Mouse (Mus musculus) embryonic facial prominence, embryonic 15.5 days (tissue): ENCODE measurements around the gene Dab2. TPM values are rescaled to one million over a fixed set of nuclear protein-coding genes. Genes with fewer than 3 reads are reported as not detected.

Source experiments
- ATAC-seq: fragments of 200-750 bp; cut with Nextera tagmentation; 2 replicates; pipeline ENCODE4 v1.8.0; 2017; ENCODE audit warnings: low read depth, moderate TSS enrichment; ENCODE audit not compliant: insufficient number of reproducible peaks, low FRiP score, low TSS enrichment
- H3K27ac ChIP-seq: fragments of 300-500 bp; sonication (generic); replicated peaks from 2 replicates; pipeline ENCODE4 v1.5.1; 2015; ENCODE audit warnings: mild to moderate bottlenecking, inconsistent platforms
- H3K27me3 ChIP-seq: fragments of 300-500 bp; sonication (generic); 2 replicates; pipeline ENCODE4 v1.6.1; 2015; ENCODE audit warnings: inconsistent platforms
- H3K36me3 ChIP-seq: fragments of 300-500 bp; sonication (generic); 2 replicates; pipeline ENCODE4 v1.6.1; 2015; ENCODE audit warnings: mild to moderate bottlenecking, inconsistent platforms
- H3K4me1 ChIP-seq: fragments of 300-500 bp; sonication (generic); 2 replicates; pipeline ENCODE4 v1.6.1; 2015; ENCODE audit warnings: inconsistent platforms
- H3K4me2 ChIP-seq: fragments of 300-500 bp; sonication (generic); replicated peaks from 2 replicates; pipeline ENCODE4 v1.6.1; 2015; ENCODE audit warnings: mild to moderate bottlenecking, inconsistent platforms
- H3K4me3 ChIP-seq: fragments of 300-500 bp; sonication (generic); replicated peaks from 2 replicates; pipeline ENCODE4 v1.5.1; 2015; ENCODE audit warnings: mild to moderate bottlenecking, inconsistent platforms
- H3K9ac ChIP-seq: fragments of 300-500 bp; sonication (generic); 2 replicates; pipeline ENCODE4 v1.6.1; 2015; ENCODE audit warnings: inconsistent platforms
- H3K9me3 ChIP-seq: fragments of 300-500 bp; sonication (generic); replicated peaks from 2 replicates; pipeline ENCODE4 v1.6.1; 2016; ENCODE audit warnings: inconsistent platforms
- WGBS: fragments of 180-500 bp; shearing (Covaris S2); methylation state at CpG from one replicate; pipeline ENCODE4 v1.1.7; 2015; 5-methylcytosine and 5-hydroxymethylcytosine counted together
- polyA plus RNA-seq: library from polyadenylated mRNA; unstranded; fragments of >200 nt; fragmentation: Nextera tagmentation; extraction: Ambion mirVana; gene quantifications from 2 replicates; pipeline ENCODE4 v1.2.1, GENCODE M21; 2015

The Dab2 gene
- polyA plus RNA-seq, 1 experiment from 2014 or later = 81.5 TPM

GRCm38 (mm10) chr15:6376001-6376400 is 76.4 kb downstream of the Dab2 start:
- no peak overlapping the region for H3K9ac ChIP-seq
- no peaks in the 10 kb centered on the region for H3K36me3 ChIP-seq
- H3K27me3 ChIP-seq = no peaks in the 10 kb centered on the region
- H3K27ac ChIP-seq = no peak overlapping the region
- no peak for ATAC-seq
- H3K4me1 ChIP-seq = no peaks in the 10 kb centered on the region
- H3K4me3 ChIP-seq = no peak overlapping the region
- no peak overlapping the region for H3K4me2 ChIP-seq
- no peaks in the 10 kb centered on the region for H3K9me3 ChIP-seq
- WGBS = 72% methylated on average over 5 of the region's 5 CpGs

- H3K4me2 ChIP-seq = no peak overlapping the region
- 73% methylated on average over 11 of the region's 11 CpGs for WGBS
- no peak for ATAC-seq
Observed at GRCm38 (mm10) chr15:6376785-6377184, 77.2 kb downstream of the Dab2 start.

GRCm38 (mm10) chr15:6384027-6384426 is 84.4 kb downstream of the Dab2 start:
- Histone ChIP-seq H3K4me2 (no peak overlapping the region), H3K36me3 (no peaks in the 10 kb centered on the region), H3K27ac (no peak overlapping the region), H3K27me3 (no peaks in the 10 kb centered on the region), H3K9me3 (no peaks in the 10 kb centered on the region), H3K9ac (no peak overlapping the region), H3K4me3 (no peak overlapping the region), H3K4me1 (peaks cover 18% of the 10 kb centered on the region)
- no peak for ATAC-seq
- WGBS = 13% methylated on average over 6 of the region's 6 CpGs

More at GRCm38 (mm10) chr15:6376785-6377184, 77.2 kb downstream of the Dab2 start:
- no peaks in the 10 kb centered on the region for H3K27me3 ChIP-seq
- no peak overlapping the region for H3K9ac ChIP-seq
- H3K36me3 ChIP-seq = no peaks in the 10 kb centered on the region
- no peak overlapping the region for H3K4me3 ChIP-seq
- no peaks in the 10 kb centered on the region for H3K9me3 ChIP-seq
- no peak overlapping the region for H3K27ac ChIP-seq
- H3K4me1 ChIP-seq = no peaks in the 10 kb centered on the region

GRCm38 (mm10) chr15:6385241-6385640 is 85.7 kb downstream of the Dab2 start:
- H3K4me2 ChIP-seq = no peak overlapping the region
- H3K36me3 ChIP-seq = no peaks in the 10 kb centered on the region
- no peak for ATAC-seq
- 52% methylated on average over 1 of the region's 1 CpGs for WGBS
- H3K27me3 ChIP-seq = no peaks in the 10 kb centered on the region
- no peak overlapping the region for H3K4me3 ChIP-seq
- no peak overlapping the region for H3K9ac ChIP-seq
- peaks cover 26% of the 10 kb centered on the region for H3K4me1 ChIP-seq
- H3K27ac ChIP-seq = no peak overlapping the region
- no peaks in the 10 kb centered on the region for H3K9me3 ChIP-seq

GRCm38 (mm10) chr15:6386159-6386951 is 86.8 kb downstream of the Dab2 start:
- Histone ChIP-seq H3K4me1 (peaks cover 30% of the 10 kb centered on the region), H3K4me3 (peak overlapping the region; percentile 55), H3K9ac (peak overlapping the region; percentile 41; the same call in 1 of the 2 replicates), H3K4me2 (peak overlapping the region; percentile 79), H3K27me3 (no peaks in the 10 kb centered on the region), H3K9me3 (no peaks in the 10 kb centered on the region), H3K36me3 (no peaks in the 10 kb centered on the region), H3K27ac (peak overlapping the region; percentile 80)
- ATAC-seq = peak; percentile 92
- WGBS = 1% methylated on average over 49 of the region's 49 CpGs

GRCm38 (mm10) chr15:6386961-6387728 is 87.6 kb downstream of the Dab2 start:
- ATAC-seq = no peak
- peak overlapping the region; percentile 80 for H3K27ac ChIP-seq
- no peaks in the 10 kb centered on the region for H3K9me3 ChIP-seq
- no peaks in the 10 kb centered on the region for H3K27me3 ChIP-seq
- no peaks in the 10 kb centered on the region for H3K36me3 ChIP-seq
- peak overlapping the region; percentile 79 for H3K4me2 ChIP-seq
- WGBS = 1% methylated on average over 19 of the region's 19 CpGs
- peaks cover 30% of the 10 kb centered on the region for H3K4me1 ChIP-seq
- peak overlapping the region; percentile 41 for H3K9ac ChIP-seq
- peak overlapping the region; percentile 55 for H3K4me3 ChIP-seq

GRCm38 (mm10) chr15:6387729-6388070 is 88.1 kb downstream of the Dab2 start:
- H3K4me2 ChIP-seq = peak overlapping the region; percentile 79
- peaks cover 30% of the 10 kb centered on the region for H3K4me1 ChIP-seq
- H3K27ac ChIP-seq = peak overlapping the region; percentile 80
- 5% methylated on average over 6 of the region's 6 CpGs for WGBS
- H3K9ac ChIP-seq = peak overlapping the region; percentile 41
- ATAC-seq = no peak
- H3K27me3 ChIP-seq = no peaks in the 10 kb centered on the region
- peak overlapping the region; percentile 55 for H3K4me3 ChIP-seq
- H3K36me3 ChIP-seq = 0 out of 2 replicates have a peak, but pooled peaks cover 3% of the 10 kb centered on the region
- no peaks in the 10 kb centered on the region for H3K9me3 ChIP-seq

GRCm38 (mm10) chr15:6388146-6388545 is 88.6 kb downstream of the Dab2 start:
- peak overlapping the region; percentile 55 for H3K4me3 ChIP-seq
- no peaks in the 10 kb centered on the region for H3K27me3 ChIP-seq
- 46% methylated on average over 3 of the region's 3 CpGs for WGBS
- H3K27ac ChIP-seq = peak overlapping the region; percentile 80
- H3K4me1 ChIP-seq = peaks cover 30% of the 10 kb centered on the region
- peak overlapping the region; percentile 79 for H3K4me2 ChIP-seq
- H3K9ac ChIP-seq = 0 out of 2 replicates have a peak overlapping the region, but pooled peaks have one; percentile 4
- H3K9me3 ChIP-seq = no peaks in the 10 kb centered on the region
- no peak for ATAC-seq
- 0 out of 2 replicates have a peak, but pooled peaks cover 6% of the 10 kb centered on the region for H3K36me3 ChIP-seq

- Histone ChIP-seq H3K4me2 (peak overlapping the region; percentile 79), H3K9ac (no peak overlapping the region), H3K36me3 (0 out of 2 replicates have a peak, but pooled peaks cover 6% of the 10 kb centered on the region), H3K27ac (no peak overlapping the region), H3K27me3 (no peaks in the 10 kb centered on the region), H3K4me1 (peaks cover 30% of the 10 kb centered on the region), H3K9me3 (no peaks in the 10 kb centered on the region), H3K4me3 (peak overlapping the region; percentile 55)
- no peak for ATAC-seq
- WGBS = 95% methylated on average over 7 of the region's 7 CpGs
Observed at GRCm38 (mm10) chr15:6388631-6389030, 89.0 kb downstream of the Dab2 start.

- Histone ChIP-seq H3K9ac (no peak overlapping the region), H3K4me1 (peaks cover 25% of the 10 kb centered on the region), H3K36me3 (0 out of 2 replicates have a peak, but pooled peaks cover 6% of the 10 kb centered on the region), H3K27me3 (no peaks in the 10 kb centered on the region), H3K4me2 (no peak overlapping the region), H3K9me3 (no peaks in the 10 kb centered on the region), H3K4me3 (no peak overlapping the region), H3K27ac (no peak overlapping the region)
- 81% methylated on average over 4 of the region's 4 CpGs for WGBS
- ATAC-seq = no peak
Observed at GRCm38 (mm10) chr15:6390106-6390505, 90.5 kb downstream of the Dab2 start.

- no peak overlapping the region for H3K27ac ChIP-seq
- no peak overlapping the region for H3K4me2 ChIP-seq
Observed at GRCm38 (mm10) chr15:6390657-6391056, 91.1 kb downstream of the Dab2 start.

More at GRCm38 (mm10) chr15:6390657-6391056, 91.1 kb downstream of the Dab2 start:
- no peak overlapping the region for H3K4me3 ChIP-seq
- 0 out of 2 replicates have a peak, but pooled peaks cover 6% of the 10 kb centered on the region for H3K36me3 ChIP-seq
- WGBS = 38% methylated on average over 2 of the region's 2 CpGs
- H3K27me3 ChIP-seq = no peaks in the 10 kb centered on the region
- ATAC-seq = no peak
- no peak overlapping the region for H3K9ac ChIP-seq
- H3K9me3 ChIP-seq = no peaks in the 10 kb centered on the region
- peaks cover 25% of the 10 kb centered on the region for H3K4me1 ChIP-seq
